Mouse (Mus musculus) adrenal gland, postnatal 4 days (tissue): ENCODE measurements around the gene Mau2. TPM values are rescaled to one million over a fixed set of nuclear protein-coding genes. Genes with fewer than 3 reads are reported as not detected.

Experiments
- DNase-seq, 2 experiments: peaks; one replicate each; pipeline ENCODE4 v3.0.0; 2021 to 2022; ENCODE audit warnings: low spot score in 2 of 2, mixed read lengths in 2 of 2
- total RNA-seq, 2 experiments: library from RNA; stranded (reverse); gene quantifications; 2 replicates each; pipeline ENCODE4 v1.2.3; 2021

Mau2 gene
- total RNA-seq, 2 experiments from 2014 or later: 76.6 to 80.2 TPM

DNA sequence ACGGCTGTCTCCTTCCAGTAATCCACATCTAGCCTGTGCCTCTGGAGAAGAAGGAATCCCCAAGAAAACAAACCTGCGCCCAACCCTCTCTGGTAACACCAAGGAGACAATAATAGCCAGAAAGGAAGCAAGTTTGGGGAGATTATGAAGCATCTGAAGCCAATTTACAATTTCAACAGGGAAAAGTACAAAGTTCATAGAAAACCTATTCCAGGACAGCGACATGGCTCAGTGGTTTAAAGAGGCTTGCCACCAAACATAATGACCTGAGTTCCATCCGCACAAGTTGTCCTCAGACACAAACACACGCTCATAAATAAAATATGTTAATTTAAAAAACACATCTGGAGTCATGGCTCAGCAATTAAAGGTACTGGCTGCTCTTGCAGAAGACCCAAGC lies 67.7 kb downstream of the Mau2 start:
- no peak for DNase-seq

DNA sequence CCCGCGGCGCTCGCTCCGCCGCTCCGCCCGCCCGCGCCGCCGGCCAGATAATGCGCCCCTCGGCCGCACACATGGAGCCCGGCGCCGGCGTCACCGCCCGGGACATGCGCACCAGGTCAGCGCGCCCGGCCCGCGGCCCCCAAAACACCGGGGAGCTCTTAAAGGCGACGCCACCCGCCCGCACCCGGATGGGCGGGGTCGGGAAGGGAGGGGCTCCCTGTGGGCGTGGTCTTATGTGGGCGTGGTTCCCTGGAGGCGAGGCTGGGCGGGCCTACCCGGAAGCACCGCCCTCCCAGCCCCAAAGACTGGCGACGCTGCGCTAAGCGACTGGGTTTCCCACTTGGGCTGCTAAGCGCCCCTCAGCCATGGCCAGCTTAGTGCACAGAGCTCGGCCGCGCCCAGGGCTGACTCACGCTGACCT lies 68.3 kb downstream of the Mau2 start:
- peak; percentile 94 to 96 for DNase-seq

DNA sequence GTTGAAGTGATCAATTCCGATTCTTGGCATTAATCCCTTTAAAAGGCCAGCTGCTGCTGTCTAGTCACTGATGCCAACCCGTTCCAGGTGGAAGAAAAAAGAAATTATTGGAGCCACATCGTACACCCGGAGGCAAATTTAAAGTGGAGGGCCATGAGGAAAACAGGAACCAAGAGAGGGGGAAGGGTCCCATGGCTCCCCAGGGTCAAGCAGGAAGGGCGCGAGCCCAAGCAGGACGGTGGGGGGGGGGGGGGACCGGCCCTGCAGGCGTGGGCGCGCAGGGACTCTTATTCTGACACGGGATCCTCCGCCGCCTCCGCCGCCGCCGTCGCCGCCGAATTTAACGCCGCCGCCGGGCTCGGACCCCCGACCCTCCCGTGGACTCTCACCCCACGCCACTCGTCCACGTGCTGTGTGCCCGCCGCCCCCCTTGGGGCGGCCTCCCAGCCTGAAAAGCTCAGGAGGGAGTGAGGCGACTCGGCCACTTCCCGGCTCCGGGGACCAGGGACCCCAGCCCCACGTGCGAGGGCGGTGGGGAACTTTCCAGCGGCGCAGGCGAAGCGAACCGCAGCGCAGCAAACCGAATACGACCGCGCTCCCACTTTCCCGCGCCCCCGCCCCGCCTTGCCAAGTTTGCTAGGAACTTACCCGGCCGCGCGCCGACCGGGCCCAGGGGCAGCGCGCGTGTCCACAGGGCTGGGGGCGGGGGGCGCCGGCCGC lies 68.9 kb downstream of the Mau2 start:
- DNase-seq: peak in 1 of 2 experiments; percentile 22

DNA sequence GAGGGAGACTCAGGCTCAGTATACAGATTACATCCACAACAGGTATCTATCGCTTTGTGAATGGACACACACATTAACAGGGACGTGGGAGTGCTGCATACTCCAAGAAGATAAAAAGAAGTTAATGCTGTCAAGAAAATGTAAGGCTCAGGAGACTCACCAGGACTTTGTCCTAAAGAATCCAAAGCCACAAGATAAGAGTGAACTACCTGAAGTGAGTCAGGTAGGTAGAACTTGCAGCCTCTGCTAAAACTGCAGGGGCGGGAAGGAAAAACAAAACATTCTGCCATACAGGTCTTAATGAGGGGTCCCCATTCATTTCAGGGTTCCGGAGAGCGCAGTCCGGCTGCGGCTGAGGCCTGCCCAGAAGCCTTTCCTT lies 69.5 kb downstream of the Mau2 start:
- no peak for DNase-seq

DNA sequence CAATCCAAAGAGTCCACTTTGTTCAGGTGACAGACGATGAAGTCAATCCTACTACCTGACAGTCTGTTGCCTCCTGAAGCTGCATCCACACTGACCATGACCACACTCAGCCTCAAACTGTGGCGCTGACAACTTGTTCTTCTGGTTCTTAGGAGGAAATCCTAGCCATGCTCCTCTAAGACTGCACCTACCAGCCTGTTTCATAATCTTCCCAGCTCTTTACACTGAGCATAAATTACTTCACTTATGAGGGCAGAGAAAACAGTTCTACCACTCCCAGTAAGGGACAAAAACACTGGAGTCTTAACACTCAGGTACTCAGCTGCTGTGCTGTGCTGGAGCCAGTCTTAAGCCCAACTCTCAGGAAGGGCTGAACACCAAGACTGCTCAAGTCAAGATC lies 71.7 kb downstream of the Mau2 start:
- no peak for DNase-seq

DNA sequence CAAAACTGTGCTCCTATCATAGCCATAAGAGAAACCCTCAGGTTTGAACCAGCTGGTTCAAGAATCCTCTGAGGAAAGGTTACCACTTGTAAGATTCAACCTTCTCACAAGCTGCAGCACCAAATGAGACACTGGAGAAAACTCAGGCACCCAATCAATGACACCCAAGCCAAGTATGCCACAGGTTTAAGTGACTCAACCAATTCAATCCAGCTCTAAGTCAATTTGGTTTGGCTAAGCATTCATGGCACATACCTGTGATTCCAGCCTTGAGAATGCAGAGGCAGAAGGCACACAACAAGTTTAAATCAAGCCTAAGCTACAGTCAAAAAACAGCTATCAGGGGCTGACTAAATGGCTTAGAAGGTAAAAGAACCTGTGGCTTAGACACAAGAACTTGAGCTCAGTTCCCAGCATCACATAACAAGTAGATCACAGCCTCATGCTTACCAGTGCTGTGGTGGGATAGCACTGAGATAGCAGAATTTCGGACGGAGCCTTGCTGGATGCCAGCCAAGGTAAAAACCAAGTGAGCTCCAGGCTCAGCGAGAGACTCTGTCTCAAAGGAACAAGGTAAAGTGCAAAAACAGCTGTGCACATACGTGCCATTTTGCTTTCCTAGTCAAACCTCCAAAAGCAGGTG lies 75.1 kb downstream of the Mau2 start:
- DNase-seq: no peak

Other genes with a start within 250 kb of the Mau2 start
- 10 to 100 TPM; 21.1 to 24.6 TPM for gene Gmip, start 234.1 kb downstream of the Mau2 start, total RNA-seq
- 1 to 10 TPM; 2.8 to 3.8 TPM for gene Lpar2, start 220.3 kb downstream of the Mau2 start, total RNA-seq
- gene Pbx4, start 210.2 kb downstream of the Mau2 start, total RNA-seq: 1 to 10 TPM; 3.6 to 4.8 TPM
- 1 to 10 TPM in 1 of 2 experiments, under 1 TPM in 1; 0.50 to 1.4 TPM for gene Cilp2, start 155.0 kb downstream of the Mau2 start, total RNA-seq
- gene Tssk6, start 140.6 kb downstream of the Mau2 start, total RNA-seq: under 1 TPM; 0.73 to 0.76 TPM
- 100 to 1,000 TPM; 133 to 137 TPM for gene Ndufa13, start 140.2 kb downstream of the Mau2 start, total RNA-seq
- gene Yjefn3, start 140.0 kb downstream of the Mau2 start, total RNA-seq: 1 to 10 TPM; 1.6 to 2.3 TPM
- 100 to 1,000 TPM in 1 of 2 experiments, 10 to 100 TPM in 1; 91.5 to 106 TPM for gene Gatad2a, start 46.4 kb downstream of the Mau2 start, total RNA-seq
- 10 to 100 TPM; 41.1 to 45.2 TPM for gene Sugp1, start 79 bp upstream of the Mau2 start, total RNA-seq
- 1 to 10 TPM in 1 of 2 experiments, under 1 TPM in 1; 0.53 to 4.8 TPM for gene Tm6sf2, start 30.2 kb upstream of the Mau2 start, total RNA-seq
- gene Hapln4, start 40.7 kb upstream of the Mau2 start, total RNA-seq: under 1 TPM; 0.11 to 0.14 TPM
- gene Ncan, start 78.1 kb upstream of the Mau2 start, total RNA-seq: 1 to 10 TPM; 2.4 to 3.6 TPM
- 10 to 100 TPM; 23.6 to 26.0 TPM for gene Nr2c2ap, start 88.6 kb upstream of the Mau2 start, total RNA-seq
- gene Rfxank, start 96.4 kb upstream of the Mau2 start, total RNA-seq: 10 to 100 TPM; 15.9 to 18.9 TPM
- gene Borcs8, start 96.8 kb upstream of the Mau2 start, total RNA-seq: 10 to 100 TPM; 55.5 to 56.4 TPM
- gene Mef2b, start 97.0 kb upstream of the Mau2 start, total RNA-seq: 1 to 10 TPM; 1.5 to 1.6 TPM
- 10 to 100 TPM; 63.4 to 66.8 TPM for gene Tmem161a, start 129.6 kb upstream of the Mau2 start, total RNA-seq
- gene Slc25a42, start 169.6 kb upstream of the Mau2 start, total RNA-seq: 10 to 100 TPM; 27.8 to 39.2 TPM
- gene Sugp2, start 191.5 kb upstream of the Mau2 start, total RNA-seq: 10 to 100 TPM; 54.9 to 62.1 TPM
- 10 to 100 TPM; 10.1 to 15.1 TPM for gene Armc6, start 191.7 kb upstream of the Mau2 start, total RNA-seq
- 10 to 100 TPM; 44.8 to 50.6 TPM for gene Homer3, start 240.1 kb upstream of the Mau2 start, total RNA-seq